Mouse (Mus musculus) left cerebral cortex, adult 11 months (tissue): ENCODE results near the gene Atrnl1.

Experiments used
- DNase-seq: peaks from one replicate; pipeline ENCODE4 v3.0.0; 2022; ENCODE audit warnings: low spot score

Atrnl1 gene

DNA sequence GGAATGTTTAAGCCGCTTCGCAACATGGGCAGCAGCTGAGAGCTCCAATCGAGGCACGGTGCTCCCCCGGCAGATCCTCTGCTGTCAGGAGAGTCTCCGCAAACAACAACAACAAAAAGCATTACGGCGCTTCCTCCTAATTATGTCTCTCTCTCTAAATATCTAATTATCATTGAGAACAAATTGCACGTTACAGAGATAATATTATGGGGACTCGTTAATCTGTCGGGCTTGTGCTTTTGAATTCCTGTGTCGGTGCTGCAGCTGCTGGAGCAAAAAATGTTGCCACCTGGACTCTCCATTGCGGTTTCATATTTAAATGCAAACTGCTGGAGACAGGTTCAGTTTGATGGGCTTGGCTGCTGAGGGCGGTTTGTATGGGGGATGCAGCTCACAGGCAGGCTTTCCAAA is 466.1 kb downstream of the Atrnl1 start:
- no peak for DNase-seq

GRCm38 (mm10) chr19:58077529-58078070 is 466.8 kb downstream of the Atrnl1 start:
- DNase-seq = no peak

- DNase-seq = no peak
These were observed 469.3 kb downstream of the Atrnl1 start for GRCm38 (mm10) chr19:58080168-58080567.

- DNase-seq = no peak
These were observed 471.9 kb downstream of the Atrnl1 start for GRCm38 (mm10) chr19:58082751-58083150.

DNA sequence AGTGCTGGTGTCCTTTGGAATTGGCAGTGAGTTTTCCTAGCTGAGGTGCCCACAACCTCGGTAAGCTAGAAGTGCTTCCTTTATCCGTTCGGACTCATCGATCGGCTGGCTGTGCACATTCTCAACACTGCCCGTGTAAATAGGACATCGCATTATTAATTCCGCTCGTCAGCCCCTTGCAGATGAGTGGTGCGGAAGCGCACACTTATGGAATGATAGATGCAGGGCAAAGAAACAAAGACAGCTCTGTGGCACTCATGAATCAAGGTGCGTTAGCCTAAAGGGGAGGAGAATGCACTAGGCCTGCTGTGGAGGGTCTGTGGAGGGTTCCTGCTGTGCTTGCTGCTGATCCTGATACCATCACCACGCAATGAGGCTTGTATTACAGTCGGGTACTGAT is 474.0 kb downstream of the Atrnl1 start:
- DNase-seq = no peak

DNA sequence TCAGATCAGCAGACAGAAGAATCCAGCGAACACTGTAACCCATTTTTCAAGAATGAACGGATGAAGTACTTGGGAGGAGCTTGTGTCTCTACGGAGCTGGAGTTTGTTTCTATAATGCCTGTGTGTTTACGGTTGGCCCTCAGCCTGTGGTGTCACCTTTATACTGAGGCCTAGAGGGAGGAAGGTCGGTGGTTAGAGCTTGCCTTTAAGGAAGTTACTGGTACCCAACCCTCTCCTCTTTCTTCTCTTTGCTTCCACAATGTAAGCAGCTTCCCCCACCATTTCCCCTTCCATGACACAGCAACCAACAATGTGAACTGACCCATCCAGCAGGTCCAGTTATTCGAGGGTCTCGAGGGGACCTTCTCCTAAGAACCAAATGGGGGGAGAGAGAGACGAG is 475.9 kb downstream of the Atrnl1 start:
- no peak for DNase-seq

DNA sequence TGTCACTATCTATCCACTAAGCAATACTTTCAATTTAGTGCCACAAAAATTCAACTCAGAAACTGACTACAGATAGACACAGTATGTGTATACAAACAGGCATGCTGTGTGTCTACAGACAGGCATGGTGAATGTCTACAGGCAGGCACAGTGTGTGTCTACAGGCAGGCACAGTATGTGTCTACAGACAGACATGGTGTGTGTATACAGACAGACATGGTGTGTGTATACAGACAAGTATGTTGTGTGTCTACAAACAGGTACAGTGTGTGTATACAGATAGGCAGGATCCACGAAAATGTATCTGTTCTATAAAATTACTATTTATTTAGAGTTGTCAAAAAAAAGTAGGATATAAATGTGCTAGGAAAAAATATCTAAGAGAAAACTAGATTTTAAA is 477.1 kb downstream of the Atrnl1 start:
- no peak for DNase-seq

- no peak for DNase-seq
These were observed 477.6 kb downstream of the Atrnl1 start for GRCm38 (mm10) chr19:58088433-58088832.

DNA sequence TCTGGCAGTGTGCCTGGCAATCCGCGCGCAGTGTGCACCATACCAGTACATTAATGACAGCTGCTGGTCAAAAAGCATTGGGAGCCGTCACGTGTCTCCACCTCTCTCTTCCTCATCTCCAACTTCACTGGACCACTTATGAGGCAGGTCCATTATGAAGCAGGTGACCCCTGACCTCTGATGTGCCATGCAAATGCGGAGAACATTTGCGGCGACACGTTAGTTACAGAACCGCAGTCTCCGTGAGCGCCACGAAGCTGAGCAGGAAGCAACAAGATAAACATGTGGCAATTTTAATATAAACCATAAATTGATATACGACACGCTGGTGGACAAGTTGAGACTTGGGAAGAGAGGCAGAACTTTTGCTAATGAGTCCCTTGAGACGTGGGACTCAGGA is 481.1 kb downstream of the Atrnl1 start:
- DNase-seq = no peak

DNA sequence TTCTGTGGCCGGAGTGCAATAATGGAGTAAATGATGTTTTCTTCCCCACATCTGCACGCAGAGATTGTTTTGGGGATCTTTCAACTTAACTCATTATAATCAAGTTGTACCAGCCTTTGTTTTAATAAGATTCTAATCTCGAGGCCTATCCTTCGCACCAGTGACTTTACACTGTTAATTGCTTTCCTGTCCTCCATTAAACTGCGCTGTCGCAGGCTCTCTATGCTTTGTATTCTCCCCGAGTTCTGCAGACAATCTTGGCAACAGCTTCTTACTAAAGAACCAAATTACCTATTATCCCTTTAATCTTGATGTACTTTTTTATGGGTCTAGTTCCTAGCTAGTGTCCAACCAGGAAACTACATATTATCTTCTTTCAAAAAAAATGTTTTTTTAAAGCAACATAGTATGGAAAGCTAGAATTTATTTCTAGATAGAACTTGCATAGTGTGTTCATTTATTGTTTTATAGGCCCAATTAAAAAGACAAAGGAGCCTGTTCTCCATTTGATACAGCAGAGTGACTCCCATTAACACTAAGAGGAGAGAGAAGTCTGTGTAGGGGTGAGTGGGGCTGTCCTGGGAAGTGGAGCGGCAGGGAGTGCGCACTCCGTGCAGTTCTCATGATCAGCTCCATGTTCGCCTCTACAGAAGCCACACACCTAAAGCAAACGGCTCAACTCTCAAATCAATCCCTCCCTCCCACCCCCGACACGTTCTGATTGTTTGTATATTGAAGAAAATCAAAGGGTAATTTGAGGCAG is 484.1 kb downstream of the Atrnl1 start:
- DNase-seq = no peak

DNA sequence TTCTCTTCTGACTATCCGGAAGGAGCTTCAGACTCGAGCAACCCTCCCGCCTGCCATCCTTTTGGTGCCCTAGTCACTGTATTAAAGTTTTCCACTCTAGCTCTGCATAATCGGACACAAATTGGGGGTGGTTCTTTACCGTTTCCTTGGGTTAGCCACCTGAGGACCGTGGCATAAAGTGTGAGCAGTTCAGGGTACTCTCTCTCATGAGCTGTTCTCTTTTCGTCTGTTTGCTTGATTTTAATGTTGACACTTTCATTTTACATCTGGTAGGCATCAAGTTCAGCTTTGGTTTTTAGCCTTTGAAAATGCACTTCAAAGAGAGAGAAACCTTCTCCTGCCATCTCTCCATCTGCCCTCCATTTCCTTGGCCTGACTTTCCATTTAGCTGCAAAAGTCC is 484.9 kb downstream of the Atrnl1 start:
- no peak for DNase-seq

GRCm38 (mm10) chr19:58097195-58097594 is 486.4 kb downstream of the Atrnl1 start:
- no peak for DNase-seq

- no peak for DNase-seq
These were observed 488.7 kb downstream of the Atrnl1 start for GRCm38 (mm10) chr19:58099539-58099938.

GRCm38 (mm10) chr19:58100381-58100780 is 489.5 kb downstream of the Atrnl1 start:
- DNase-seq = no peak

GRCm38 (mm10) chr19:58104544-58104943 is 493.7 kb downstream of the Atrnl1 start:
- peak; percentile 15 for DNase-seq

- no peak for DNase-seq
These were observed 496.8 kb downstream of the Atrnl1 start for GRCm38 (mm10) chr19:58107632-58108031.

DNA sequence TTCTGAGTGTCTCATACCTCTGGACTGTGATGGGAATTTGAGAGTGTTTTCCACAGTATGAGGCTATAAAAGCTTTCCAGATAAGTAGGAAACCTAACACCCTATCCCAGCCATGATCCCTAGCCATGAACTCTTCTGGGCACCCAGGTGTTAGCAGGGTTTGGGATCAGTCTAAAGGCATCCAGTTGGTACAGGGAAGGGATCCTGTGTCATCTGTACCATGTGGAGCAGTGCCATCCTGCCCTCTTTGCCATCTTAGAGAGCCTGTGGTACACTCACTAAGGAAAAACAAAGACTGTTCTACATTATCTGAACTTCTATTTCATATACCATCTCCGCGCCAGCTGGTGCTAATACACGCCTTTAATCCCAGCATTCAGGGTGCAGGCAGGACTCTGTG is 499.7 kb downstream of the Atrnl1 start:
- DNase-seq = no peak

GRCm38 (mm10) chr19:58111291-58111690 is 500.5 kb downstream of the Atrnl1 start:
- no peak for DNase-seq

DNA sequence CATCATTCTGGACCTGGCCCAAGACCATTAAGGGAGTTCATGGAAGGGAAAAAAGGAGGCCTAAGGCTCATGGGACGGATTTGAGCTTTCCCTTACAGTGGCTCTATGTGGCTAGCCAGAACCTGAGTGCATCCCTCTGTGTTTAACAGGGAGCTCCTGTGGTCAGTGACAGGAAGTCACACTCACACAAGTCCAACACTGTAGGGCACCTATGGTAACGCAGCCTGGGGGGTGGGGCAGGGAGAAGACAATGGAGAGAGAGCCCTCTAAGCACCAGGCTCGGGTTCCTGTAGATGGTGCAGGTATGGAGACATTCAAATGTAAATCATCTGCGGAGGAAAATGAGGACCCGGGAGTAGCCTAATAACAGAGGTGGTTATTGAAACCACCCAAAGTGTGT is 501.3 kb downstream of the Atrnl1 start:
- no peak for DNase-seq

DNA sequence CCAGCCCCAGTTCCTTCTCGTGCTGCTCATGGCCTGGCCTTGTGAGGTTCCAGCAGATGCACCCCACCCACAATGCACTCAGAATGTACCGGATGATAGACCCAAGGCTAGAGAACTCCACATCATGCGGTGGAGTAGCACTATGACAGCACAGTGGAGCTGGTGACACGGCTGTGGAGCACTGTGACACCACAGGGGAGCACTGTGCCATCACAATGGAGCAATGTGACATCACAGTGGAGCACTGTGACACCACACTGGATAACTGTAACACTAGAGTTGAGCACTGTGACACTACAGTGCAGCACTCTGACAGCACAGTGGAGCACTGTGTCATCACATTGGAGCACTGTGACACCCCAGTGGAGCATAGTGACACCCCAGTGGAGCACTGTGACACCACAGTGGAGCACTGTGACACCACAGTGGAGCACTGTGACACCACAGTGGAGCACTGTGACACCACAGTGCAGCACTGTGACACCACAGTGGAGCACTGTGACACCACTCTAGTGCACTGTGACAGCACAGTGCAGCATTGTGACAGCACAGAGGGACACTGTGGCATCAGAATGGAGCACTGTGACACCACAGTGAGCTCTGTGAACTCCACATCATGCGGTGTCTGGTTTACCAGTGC is 502.4 kb downstream of the Atrnl1 start:
- no peak for DNase-seq

DNA sequence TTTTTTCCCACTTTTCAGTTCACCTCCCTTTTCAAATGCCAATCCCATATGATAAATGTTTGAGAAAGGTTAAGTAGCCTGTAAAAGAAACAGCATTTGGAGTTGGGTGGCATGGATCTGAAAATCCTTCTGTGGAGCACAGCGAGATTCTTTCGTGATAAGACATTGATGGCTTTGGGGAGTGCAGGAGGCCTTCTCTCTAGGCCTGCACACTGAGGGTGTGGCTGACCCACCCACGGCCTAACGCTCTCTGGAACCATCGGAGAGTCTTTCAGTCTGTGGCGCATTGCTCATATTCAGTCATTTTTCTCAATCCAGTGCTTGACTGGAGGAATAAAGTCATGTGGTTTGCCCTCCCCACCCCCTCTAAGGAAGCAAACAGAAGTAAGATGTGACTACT is 506.8 kb downstream of the Atrnl1 start:
- DNase-seq = no peak

DNA sequence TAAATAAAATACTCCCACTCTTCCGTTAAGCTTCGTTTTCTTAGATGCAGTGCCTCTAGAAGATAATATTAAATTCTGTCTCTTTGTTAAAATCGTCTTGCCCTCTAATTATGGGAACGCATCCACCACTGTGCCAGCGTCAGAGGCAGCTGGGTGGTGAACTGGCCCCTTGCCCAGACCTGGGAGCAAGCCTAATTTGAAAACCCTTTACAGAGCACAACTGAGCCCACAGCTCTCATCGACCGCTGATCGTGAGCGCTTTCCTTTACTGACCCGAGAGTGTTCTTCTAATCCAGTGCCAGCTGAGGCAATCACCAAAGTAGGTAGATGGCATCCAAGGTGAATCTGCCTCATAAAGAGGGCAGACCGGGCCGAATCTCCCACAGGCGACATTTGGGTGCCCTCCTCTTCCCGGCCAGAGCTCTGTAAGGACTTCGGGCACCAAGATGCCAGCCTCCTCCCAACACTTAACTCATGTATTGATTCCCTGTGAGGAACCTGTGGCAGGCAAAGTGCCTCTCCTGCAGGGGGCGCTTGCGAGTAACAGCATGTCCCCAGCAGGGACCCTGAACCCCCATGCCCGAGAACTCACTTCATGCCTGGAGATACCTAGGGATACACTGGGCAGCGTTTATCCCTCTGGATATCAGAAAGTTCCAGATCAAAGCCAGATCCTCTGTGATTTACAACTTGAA is 507.5 kb downstream of the Atrnl1 start:
- DNase-seq = peak; percentile 25

DNA sequence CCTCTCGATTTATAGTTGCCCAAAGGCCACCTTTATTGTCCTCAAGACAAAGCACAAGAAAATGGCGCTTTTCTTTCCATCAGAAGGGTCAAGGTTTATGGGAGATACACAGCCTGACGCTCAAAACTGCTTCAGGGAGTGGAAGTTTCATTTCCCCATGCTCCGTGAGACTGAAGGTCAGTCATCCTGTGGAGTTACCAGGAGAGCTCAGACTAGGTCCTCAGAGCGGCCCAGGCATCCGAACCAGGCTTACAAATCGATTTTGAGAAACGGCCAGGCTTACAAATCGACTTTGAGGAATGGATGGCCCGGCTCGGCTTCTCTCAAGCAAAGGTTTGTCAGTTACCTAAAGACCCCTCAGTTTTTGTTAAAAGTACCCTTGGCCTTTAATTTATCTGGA is 508.0 kb downstream of the Atrnl1 start:
- no peak for DNase-seq
